Mouse (Mus musculus) stomach, postnatal 0 days (tissue): ENCODE results near the gene Hspg2.

ENCODE experiments used
- CTCF ChIP-seq: IDR thresholded peaks from 2 replicates; pipeline ENCODE4 v1.5.1; 2016; ENCODE audit warnings: antibody characterized with exemption, low read depth, mild to moderate bottlenecking, moderate library complexity
- EP300 ChIP-seq: optimal IDR thresholded peaks from 2 replicates; pipeline ENCODE3; 2016; ENCODE audit warnings: antibody characterized with exemption

- no peak for TF ChIP-seq CTCF
- no peak for TF ChIP-seq EP300
Measured at GRCm38 (mm10) chr4:137480191-137480992, 11.8 kb downstream of the Hspg2 start.
